Mouse (Mus musculus): Measurements from ENCODE around the gene Mettl6.
"Not testable (repeated sequence)": the region's sequence is repeated elsewhere in the genome, so short reads cannot be mapped to it uniquely, and the experiment has no call there.

The Mettl6 gene

GRCm38 (mm10) chr14:31472451-31473061, 22.3 kb downstream of the Mettl6 start:
- peak; percentile 42 for DNase-seq

- DNase-seq: no peak
Measured at GRCm38 (mm10) chr14:31469711-31470110, 25.1 kb downstream of the Mettl6 start.

GRCm38 (mm10) chr14:31464176-31464575, 30.7 kb downstream of the Mettl6 start:
- no peak for DNase-seq

GRCm38 (mm10) chr14:31462886-31463285, 32.0 kb downstream of the Mettl6 start:
- DNase-seq: no peak

GRCm38 (mm10) chr14:31462226-31462625, 32.6 kb downstream of the Mettl6 start:
- DNase-seq: not testable (repeated sequence)

GRCm38 (mm10) chr14:31458006-31458405, 36.8 kb downstream of the Mettl6 start:
- no peak for DNase-seq

- peak; percentile 40 for DNase-seq
Measured at GRCm38 (mm10) chr14:31456064-31456721, 38.6 kb downstream of the Mettl6 start.

GRCm38 (mm10) chr14:31454849-31455566, 39.8 kb downstream of the Mettl6 start:
- DNase-seq: no peak

GRCm38 (mm10) chr14:31453946-31454345, 40.9 kb downstream of the Mettl6 start:
- DNase-seq: not testable (repeated sequence)

- DNase-seq: no peak
Measured at GRCm38 (mm10) chr14:31448994-31449393, 45.8 kb downstream of the Mettl6 start.

- DNase-seq: no peak
Measured at GRCm38 (mm10) chr14:31443616-31444015, 51.2 kb downstream of the Mettl6 start.

GRCm38 (mm10) chr14:31440725-31441124, 54.1 kb downstream of the Mettl6 start:
- no peak for DNase-seq

GRCm38 (mm10) chr14:31440230-31440629, 54.6 kb downstream of the Mettl6 start:
- no peak for DNase-seq

- no peak for DNase-seq
Measured at GRCm38 (mm10) chr14:31439279-31439678, 55.6 kb downstream of the Mettl6 start.

GRCm38 (mm10) chr14:31437826-31438529, 56.9 kb downstream of the Mettl6 start:
- peak; percentile 62 for DNase-seq

GRCm38 (mm10) chr14:31435930-31436693, 58.7 kb downstream of the Mettl6 start, which contains the start of gene Sh3bp5:
TSS of gene Sh3bp5 (minus strand) at chr14:31436078.
- DNase-seq: peak; percentile 92

GRCm38 (mm10) chr14:31435018-31435915, 59.6 kb downstream of the Mettl6 start:
- no peak for DNase-seq

GRCm38 (mm10) chr14:31434426-31434825, 60.4 kb downstream of the Mettl6 start:
- DNase-seq: no peak

- no peak for DNase-seq
Measured at GRCm38 (mm10) chr14:31433851-31434360, 60.9 kb downstream of the Mettl6 start.

- no peak for DNase-seq
Measured at GRCm38 (mm10) chr14:31433126-31433525, 61.7 kb downstream of the Mettl6 start.

- no peak for DNase-seq
Measured at GRCm38 (mm10) chr14:31432424-31432823, 62.4 kb downstream of the Mettl6 start.
